Mouse (Mus musculus): ENCODE data around the gene Elk3. TPM values are rescaled to one million over a fixed set of nuclear protein-coding genes. Genes with fewer than 3 reads are reported as not detected.

The Elk3 gene
- polyA plus RNA-seq, 1 experiment from 2014 or later = 49.1 TPM

- H3K9ac ChIP-seq (ENCODE audit: low read depth, low read length) = no peak overlapping the region
- 53% methylated on average over 2 of the region's 2 CpGs for WGBS
- peaks cover 6% of the 10 kb centered on the region; the same call in 1 of the 2 replicates for H3K36me3 ChIP-seq (ENCODE audit: control insufficient read depth, insufficient read depth, low read length)
- H3K4me1 ChIP-seq (ENCODE audit: control insufficient read depth, insufficient read depth, low read length) = peaks cover 23% of the 10 kb centered on the region
- no peak overlapping the region for H3K27ac ChIP-seq (ENCODE audit: low read depth, low read length)
- H3K9me3 ChIP-seq (ENCODE audit: control insufficient read depth, low read length) = no peaks in the 10 kb centered on the region
- no peaks in the 10 kb centered on the region for H3K27me3 ChIP-seq (ENCODE audit: control insufficient read depth, insufficient read depth, low read length)
- H3K4me2 ChIP-seq (replicated peaks; ENCODE audit: low read depth, low read length) = no peak overlapping the region
- no peak overlapping the region for H3K4me3 ChIP-seq (ENCODE audit: low read length)
- ATAC-seq (ENCODE audit: low FRiP score, low TSS enrichment) = no peak
Measured at GRCm38 (mm10) chr10:93274277-93274696, 36.6 kb downstream of the Elk3 start.

- 76% methylated on average over 14 of the region's 14 CpGs for WGBS
- no peak for ATAC-seq (ENCODE audit: low FRiP score, low TSS enrichment)
- no peak overlapping the region for H3K4me3 ChIP-seq (ENCODE audit: low read length)
- H3K4me1 ChIP-seq (ENCODE audit: control insufficient read depth, insufficient read depth, low read length) = peaks cover 23% of the 10 kb centered on the region
- no peaks in the 10 kb centered on the region for H3K27me3 ChIP-seq (ENCODE audit: control insufficient read depth, insufficient read depth, low read length)
- no peak overlapping the region for H3K9ac ChIP-seq (ENCODE audit: low read depth, low read length)
- H3K36me3 ChIP-seq (ENCODE audit: control insufficient read depth, insufficient read depth, low read length) = no peaks in the 10 kb centered on the region
- no peak overlapping the region for H3K27ac ChIP-seq (ENCODE audit: low read depth, low read length)
- H3K4me2 ChIP-seq (replicated peaks; ENCODE audit: low read depth, low read length) = no peak overlapping the region
- H3K9me3 ChIP-seq (ENCODE audit: control insufficient read depth, low read length) = no peaks in the 10 kb centered on the region
Measured at GRCm38 (mm10) chr10:93272986-93273982, 37.7 kb downstream of the Elk3 start.

DNA sequence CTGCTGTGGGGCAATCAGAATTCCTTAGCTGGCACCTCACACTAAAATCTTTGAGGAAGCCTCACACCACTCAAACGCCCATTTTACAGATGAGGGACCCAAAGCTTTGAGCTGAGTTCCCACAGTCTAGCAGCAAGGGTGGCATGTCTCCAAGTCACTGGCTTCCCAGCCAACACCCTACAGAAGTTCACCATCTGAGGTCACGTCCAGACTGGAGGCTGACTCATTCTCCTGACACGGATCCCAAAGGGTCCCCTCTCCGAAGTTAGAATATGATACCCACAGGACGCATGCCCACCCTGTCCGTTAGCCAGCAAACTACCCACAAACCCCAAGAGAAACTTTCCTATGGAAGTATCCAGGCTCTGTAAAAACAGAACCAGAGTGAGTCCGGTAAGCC, 39.1 kb downstream of the Elk3 start:
- Histone ChIP-seq H3K36me3 (ENCODE audit: control insufficient read depth, insufficient read depth, low read length) (peaks cover 1% of the 10 kb centered on the region; the same call in 1 of the 2 replicates), H3K9ac (ENCODE audit: low read depth, low read length) (no peak overlapping the region), H3K27ac (ENCODE audit: low read depth, low read length) (no peak overlapping the region), H3K4me2 (replicated peaks; ENCODE audit: low read depth, low read length) (no peak overlapping the region), H3K27me3 (ENCODE audit: control insufficient read depth, insufficient read depth, low read length) (no peaks in the 10 kb centered on the region), H3K4me1 (ENCODE audit: control insufficient read depth, insufficient read depth, low read length) (peaks cover 23% of the 10 kb centered on the region), H3K4me3 (ENCODE audit: low read length) (no peak overlapping the region), H3K9me3 (ENCODE audit: control insufficient read depth, low read length) (no peaks in the 10 kb centered on the region)
- WGBS = 86% methylated on average over 7 of the region's 7 CpGs
- ATAC-seq (ENCODE audit: low FRiP score, low TSS enrichment) = no peak

DNA sequence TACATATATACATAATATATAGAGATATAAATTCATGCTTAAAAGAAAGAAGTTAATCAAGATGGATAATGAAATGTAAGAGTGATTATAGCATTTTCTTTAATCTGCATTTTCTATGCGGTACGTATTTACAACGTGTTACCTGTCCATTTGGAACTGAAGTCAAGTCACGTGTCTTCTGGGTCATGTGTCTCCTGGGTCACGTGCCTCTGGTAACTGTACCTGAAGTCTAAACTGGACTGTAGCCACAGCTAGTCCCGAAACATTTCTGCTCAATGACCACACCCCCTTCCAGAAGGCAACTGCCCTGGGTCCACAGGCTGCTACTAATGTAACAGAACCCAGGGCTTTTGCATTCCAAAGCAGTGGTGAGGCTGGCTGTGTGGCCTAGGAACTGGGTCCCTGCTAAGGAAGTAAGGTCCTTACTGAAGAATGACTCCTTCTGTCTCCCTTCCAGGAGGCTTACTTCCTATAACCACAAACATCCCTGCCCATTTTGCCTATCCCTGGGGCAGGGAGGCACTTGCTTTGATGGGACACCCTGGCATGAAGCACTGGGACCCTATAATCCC, 40.0 kb downstream of the Elk3 start:
- ATAC-seq (ENCODE audit: low FRiP score, low TSS enrichment) = no peak
- Histone ChIP-seq H3K4me3 (ENCODE audit: low read length) (no peak overlapping the region), H3K9ac (ENCODE audit: low read depth, low read length) (no peak overlapping the region), H3K27me3 (ENCODE audit: control insufficient read depth, insufficient read depth, low read length) (no peaks in the 10 kb centered on the region), H3K27ac (ENCODE audit: low read depth, low read length) (no peak overlapping the region), H3K4me2 (replicated peaks; ENCODE audit: low read depth, low read length) (no peak overlapping the region), H3K4me1 (ENCODE audit: control insufficient read depth, insufficient read depth, low read length) (peaks cover 17% of the 10 kb centered on the region), H3K36me3 (ENCODE audit: control insufficient read depth, insufficient read depth, low read length) (peaks cover 7% of the 10 kb centered on the region; the same call in 1 of the 2 replicates), H3K9me3 (ENCODE audit: control insufficient read depth, low read length) (no peaks in the 10 kb centered on the region)
- WGBS = 87% methylated on average over 6 of the region's 6 CpGs

- H3K36me3 ChIP-seq (ENCODE audit: control insufficient read depth, insufficient read depth, low read length) = peaks cover 19% of the 10 kb centered on the region
- H3K9me3 ChIP-seq (ENCODE audit: control insufficient read depth, low read length) = no peaks in the 10 kb centered on the region
- ATAC-seq (ENCODE audit: low FRiP score, low TSS enrichment) = no peak
- H3K4me3 ChIP-seq (ENCODE audit: low read length) = no peak overlapping the region
- no peak overlapping the region for H3K4me2 ChIP-seq (replicated peaks; ENCODE audit: low read depth, low read length)
- H3K27me3 ChIP-seq (ENCODE audit: control insufficient read depth, insufficient read depth, low read length) = no peaks in the 10 kb centered on the region
- WGBS = 20% methylated on average over 4 of the region's 4 CpGs
- peaks cover 8% of the 10 kb centered on the region for H3K4me1 ChIP-seq (ENCODE audit: control insufficient read depth, insufficient read depth, low read length)
- no peak overlapping the region; the same call in 1 of the 2 replicates for H3K9ac ChIP-seq (ENCODE audit: low read depth, low read length)
- no peak overlapping the region for H3K27ac ChIP-seq (ENCODE audit: low read depth, low read length)
Measured at GRCm38 (mm10) chr10:93269744-93270143, 41.2 kb downstream of the Elk3 start.

GRCm38 (mm10) chr10:93268339-93268738, 42.6 kb downstream of the Elk3 start:
- H3K36me3 ChIP-seq (ENCODE audit: control insufficient read depth, insufficient read depth, low read length) = peaks cover 32% of the 10 kb centered on the region
- WGBS = 92% methylated on average over 3 of the region's 3 CpGs
- ATAC-seq (ENCODE audit: low FRiP score, low TSS enrichment) = no peak

DNA sequence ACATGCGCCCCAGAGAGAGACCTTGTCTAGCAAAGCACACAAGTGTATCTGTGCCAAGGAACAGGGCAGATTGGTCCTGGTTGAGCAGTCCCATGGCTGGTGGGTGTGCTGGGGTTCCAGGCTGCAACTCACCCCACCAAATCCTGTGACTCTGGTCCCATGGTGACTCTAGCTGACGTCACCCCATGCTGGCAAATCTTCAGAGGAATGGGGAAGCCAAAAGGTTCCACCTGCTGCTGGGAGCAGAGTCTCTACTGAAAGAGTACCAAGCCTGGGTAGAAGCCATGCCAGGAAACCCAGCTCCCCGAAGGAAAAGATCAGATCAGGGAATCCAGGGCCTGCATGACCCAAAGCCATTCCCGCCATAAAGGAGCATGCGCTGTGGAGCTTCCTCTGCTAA, 43.4 kb downstream of the Elk3 start:
- Histone ChIP-seq H3K4me3 (ENCODE audit: low read length) (no peak overlapping the region), H3K36me3 (ENCODE audit: control insufficient read depth, insufficient read depth, low read length) (peaks cover 34% of the 10 kb centered on the region), H3K4me1 (ENCODE audit: control insufficient read depth, insufficient read depth, low read length) (peaks cover 2% of the 10 kb centered on the region), H3K27me3 (ENCODE audit: control insufficient read depth, insufficient read depth, low read length) (no peaks in the 10 kb centered on the region), H3K4me2 (replicated peaks; ENCODE audit: low read depth, low read length) (no peak overlapping the region), H3K9ac (ENCODE audit: low read depth, low read length) (no peak overlapping the region), H3K9me3 (ENCODE audit: control insufficient read depth, low read length) (no peaks in the 10 kb centered on the region), H3K27ac (ENCODE audit: low read depth, low read length) (no peak overlapping the region)
- no peak for ATAC-seq (ENCODE audit: low FRiP score, low TSS enrichment)
- WGBS = 91% methylated on average over 5 of the region's 5 CpGs

More at GRCm38 (mm10) chr10:93268339-93268738, 42.6 kb downstream of the Elk3 start:
- Histone ChIP-seq H3K9me3 (ENCODE audit: control insufficient read depth, low read length) (no peaks in the 10 kb centered on the region), H3K9ac (ENCODE audit: low read depth, low read length) (no peak overlapping the region), H3K4me2 (replicated peaks; ENCODE audit: low read depth, low read length) (no peak overlapping the region), H3K27me3 (ENCODE audit: control insufficient read depth, insufficient read depth, low read length) (no peaks in the 10 kb centered on the region), H3K4me1 (ENCODE audit: control insufficient read depth, insufficient read depth, low read length) (no peaks in the 10 kb centered on the region; the same call in none of the 2 replicates), H3K4me3 (ENCODE audit: low read length) (no peak overlapping the region), H3K27ac (ENCODE audit: low read depth, low read length) (no peak overlapping the region)

GRCm38 (mm10) chr10:93266521-93266920, 44.4 kb downstream of the Elk3 start:
- ATAC-seq (ENCODE audit: low FRiP score, low TSS enrichment) = no peak
- H3K36me3 ChIP-seq (ENCODE audit: control insufficient read depth, insufficient read depth, low read length) = peaks cover 34% of the 10 kb centered on the region
- H3K4me2 ChIP-seq (replicated peaks; ENCODE audit: low read depth, low read length) = no peak overlapping the region
- H3K4me3 ChIP-seq (ENCODE audit: low read length) = no peak overlapping the region
- peaks cover 11% of the 10 kb centered on the region for H3K4me1 ChIP-seq (ENCODE audit: control insufficient read depth, insufficient read depth, low read length)
- H3K9me3 ChIP-seq (ENCODE audit: control insufficient read depth, low read length) = no peaks in the 10 kb centered on the region
- H3K27me3 ChIP-seq (ENCODE audit: control insufficient read depth, insufficient read depth, low read length) = no peaks in the 10 kb centered on the region
- 87% methylated on average over 7 of the region's 7 CpGs for WGBS
- no peak overlapping the region for H3K27ac ChIP-seq (ENCODE audit: low read depth, low read length)
- H3K9ac ChIP-seq (ENCODE audit: low read depth, low read length) = no peak overlapping the region

DNA sequence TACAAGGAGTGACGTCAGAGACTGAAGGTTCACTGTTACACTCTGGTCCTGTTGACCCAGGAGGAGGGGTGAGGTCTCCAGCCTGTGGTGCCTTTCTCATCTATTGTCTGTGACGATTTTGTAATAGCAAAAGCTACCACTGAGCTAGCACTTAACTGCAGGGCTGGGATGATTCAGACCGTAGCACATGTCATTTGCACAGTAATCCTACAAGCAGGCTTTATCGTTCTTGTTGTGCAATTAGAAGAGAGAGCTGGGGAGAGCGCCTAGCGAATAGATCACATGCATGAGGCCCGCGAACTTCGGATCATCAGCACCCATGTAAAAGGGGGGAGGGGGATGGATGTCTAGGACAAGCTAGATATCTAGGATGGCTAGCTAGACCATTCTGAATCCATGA, 45.1 kb downstream of the Elk3 start:
- H3K9ac ChIP-seq (ENCODE audit: low read depth, low read length) = no peak overlapping the region
- H3K27ac ChIP-seq (ENCODE audit: low read depth, low read length) = no peak overlapping the region
- H3K4me2 ChIP-seq (replicated peaks; ENCODE audit: low read depth, low read length) = no peak overlapping the region
- peaks cover 34% of the 10 kb centered on the region for H3K36me3 ChIP-seq (ENCODE audit: control insufficient read depth, insufficient read depth, low read length)
- H3K27me3 ChIP-seq (ENCODE audit: control insufficient read depth, insufficient read depth, low read length) = no peaks in the 10 kb centered on the region
- H3K9me3 ChIP-seq (ENCODE audit: control insufficient read depth, low read length) = no peaks in the 10 kb centered on the region
- H3K4me3 ChIP-seq (ENCODE audit: low read length) = no peak overlapping the region
- no peak for ATAC-seq (ENCODE audit: low FRiP score, low TSS enrichment)
- 92% methylated on average over 9 of the region's 9 CpGs for WGBS
- H3K4me1 ChIP-seq (ENCODE audit: control insufficient read depth, insufficient read depth, low read length) = peaks cover 18% of the 10 kb centered on the region

All from kidney, embryonic 14.5 days (tissue).